Mouse (Mus musculus) heart, postnatal 0 days (tissue): ENCODE measurements around the gene Pdcd7.

ENCODE experiments used
- CTCF ChIP-seq: IDR thresholded peaks from 2 replicates; pipeline ENCODE4 v1.5.1; 2016; ENCODE audit warnings: antibody characterized with exemption, control low read depth, low read depth
- EP300 ChIP-seq: IDR thresholded peaks from 2 replicates; pipeline ENCODE4 v1.6.1; 2016; ENCODE audit warnings: antibody characterized with exemption, low read depth

GRCm38 (mm10) chr9:65408871-65409295 lies 63.0 kb downstream of the Pdcd7 start:
- TF ChIP-seq CTCF (no peak), EP300 (no peak)
